Mouse (Mus musculus): ENCODE measurements around the gene Ypel3. TPM values are rescaled to one million over a fixed set of nuclear protein-coding genes. Genes with fewer than 3 reads are reported as not detected.

Gene Ypel3
- polyA plus RNA-seq, 1 experiment from 2014 or later: 200 TPM

DNA sequence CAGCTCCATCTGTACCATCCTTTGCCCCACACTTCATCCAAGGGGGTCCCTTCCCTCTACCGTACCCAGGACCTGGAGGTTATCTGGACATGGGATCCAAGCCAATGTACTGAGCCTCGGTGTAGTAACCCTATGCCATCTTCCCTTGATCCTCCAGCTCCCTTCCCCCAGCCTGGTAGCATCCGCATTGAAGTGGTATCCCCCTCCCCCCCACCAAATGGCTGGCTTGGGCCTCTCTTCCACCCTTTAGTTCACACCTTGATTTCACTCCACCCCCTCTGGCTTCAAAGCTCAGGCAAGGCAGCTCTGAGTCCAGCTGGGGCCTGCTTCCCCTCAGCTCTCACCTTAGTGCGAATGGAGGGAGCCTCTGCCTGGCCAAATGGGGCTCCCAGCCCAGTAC is 8.3 kb downstream of the Ypel3 start:
- H3K4me2 ChIP-seq (ENCODE audit: low read length): no peak overlapping the region
- no peak overlapping the region for H3K4me3 ChIP-seq (ENCODE audit: low read length)
- no peak for ATAC-seq
- H3K4me1 ChIP-seq (ENCODE audit: control insufficient read depth, insufficient read depth, low read depth, low read length): peaks cover 13% of the 10 kb centered on the region
- peaks cover 29% of the 10 kb centered on the region for H3K36me3 ChIP-seq (ENCODE audit: control insufficient read depth, insufficient read depth, low read length)
- H3K27ac ChIP-seq (ENCODE audit: low read depth, low read length): no peak overlapping the region
- no peaks in the 10 kb centered on the region for H3K27me3 ChIP-seq (replicated peaks; ENCODE audit: control insufficient read depth, insufficient read depth, low read length)
- no peaks in the 10 kb centered on the region for H3K9me3 ChIP-seq (ENCODE audit: control insufficient read depth, low read length)
- H3K9ac ChIP-seq (ENCODE audit: low read depth, low read length): no peak overlapping the region
- WGBS: 93% methylated on average over 4 of the region's 4 CpGs

GRCm38 (mm10) chr7:126786142-126786541 is 9.4 kb downstream of the Ypel3 start:
- Histone ChIP-seq H3K27me3 (replicated peaks; ENCODE audit: control insufficient read depth, insufficient read depth, low read length) (no peaks in the 10 kb centered on the region), H3K4me2 (ENCODE audit: low read length) (no peak overlapping the region), H3K9ac (ENCODE audit: low read depth, low read length) (no peak overlapping the region), H3K4me3 (ENCODE audit: low read length) (no peak overlapping the region), H3K9me3 (ENCODE audit: control insufficient read depth, low read length) (no peaks in the 10 kb centered on the region), H3K4me1 (ENCODE audit: control insufficient read depth, insufficient read depth, low read depth, low read length) (peaks cover 12% of the 10 kb centered on the region), H3K36me3 (ENCODE audit: control insufficient read depth, insufficient read depth, low read length) (peaks cover 29% of the 10 kb centered on the region), H3K27ac (ENCODE audit: low read depth, low read length) (no peak overlapping the region)
- no peak for ATAC-seq
- 93% methylated on average over 14 of the region's 14 CpGs for WGBS

DNA sequence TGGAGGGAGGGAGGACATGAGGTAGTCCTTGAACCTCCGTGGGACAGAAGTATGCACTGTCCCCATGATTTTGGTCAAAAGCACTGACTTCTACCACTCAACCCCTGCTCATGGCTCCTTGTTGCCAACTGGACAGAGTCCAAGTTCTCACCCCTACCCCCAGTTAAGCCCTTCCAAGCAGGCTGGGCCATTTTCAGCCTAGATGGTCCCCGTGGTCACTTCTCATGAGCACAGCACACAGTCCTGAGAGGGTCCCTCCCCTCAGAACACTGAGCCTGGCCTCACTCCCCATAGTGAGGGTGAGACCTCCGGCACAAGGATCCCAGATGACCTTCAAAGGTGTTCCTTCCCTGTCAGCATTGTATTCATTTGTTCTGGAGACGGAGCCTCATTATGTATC is 12.4 kb downstream of the Ypel3 start:
- Histone ChIP-seq H3K4me2 (ENCODE audit: low read length) (no peak overlapping the region), H3K27ac (ENCODE audit: low read depth, low read length) (no peak overlapping the region), H3K9me3 (ENCODE audit: control insufficient read depth, low read length) (no peaks in the 10 kb centered on the region), H3K36me3 (ENCODE audit: control insufficient read depth, insufficient read depth, low read length) (peaks cover 29% of the 10 kb centered on the region), H3K27me3 (replicated peaks; ENCODE audit: control insufficient read depth, insufficient read depth, low read length) (no peaks in the 10 kb centered on the region), H3K4me1 (ENCODE audit: control insufficient read depth, insufficient read depth, low read depth, low read length) (peaks cover 19% of the 10 kb centered on the region), H3K9ac (ENCODE audit: low read depth, low read length) (no peak overlapping the region), H3K4me3 (ENCODE audit: low read length) (no peak overlapping the region)
- ATAC-seq: no peak
- 94% methylated on average over 4 of the region's 4 CpGs for WGBS

- H3K9ac ChIP-seq (ENCODE audit: low read depth, low read length): peak within 1 kb of the TSS; percentile 87
- under 1% methylated on average over 69 of the region's 83 CpGs for WGBS
- H3K27ac ChIP-seq (ENCODE audit: low read depth, low read length): peak within 1 kb of the TSS; percentile 93
- ATAC-seq: peak; percentile 93
- no peaks in the 10 kb centered on the region for H3K27me3 ChIP-seq (replicated peaks; ENCODE audit: control insufficient read depth, insufficient read depth, low read length)
- peaks cover 32% of the 10 kb centered on the region for H3K4me1 ChIP-seq (ENCODE audit: control insufficient read depth, insufficient read depth, low read depth, low read length)
- H3K36me3 ChIP-seq (ENCODE audit: control insufficient read depth, insufficient read depth, low read length): peaks cover 36% of the 10 kb centered on the region
- peak within 1 kb of the TSS; percentile 89 for H3K4me3 ChIP-seq (ENCODE audit: low read length)
- H3K4me2 ChIP-seq (ENCODE audit: low read length): peak within 1 kb of the TSS; percentile 83
- no peaks in the 10 kb centered on the region for H3K9me3 ChIP-seq (ENCODE audit: control insufficient read depth, low read length)
These were observed 15.3 kb downstream of the Ypel3 start, which contains the start of gene Ppp4c for GRCm38 (mm10) chr7:126791851-126792720. Gene Ppp4c, minus strand, starts transcription at chr7:126792496.

GRCm38 (mm10) chr7:126792721-126793443 is 16.1 kb downstream of the Ypel3 start:
- H3K9ac ChIP-seq (ENCODE audit: low read depth, low read length): peak overlapping the region; percentile 87
- peak overlapping the region; percentile 83 for H3K4me2 ChIP-seq (ENCODE audit: low read length)
- H3K27ac ChIP-seq (ENCODE audit: low read depth, low read length): peak overlapping the region; percentile 93
- H3K36me3 ChIP-seq (ENCODE audit: control insufficient read depth, insufficient read depth, low read length): peaks cover 29% of the 10 kb centered on the region
- H3K27me3 ChIP-seq (replicated peaks; ENCODE audit: control insufficient read depth, insufficient read depth, low read length): no peaks in the 10 kb centered on the region
- no peaks in the 10 kb centered on the region for H3K9me3 ChIP-seq (ENCODE audit: control insufficient read depth, low read length)
- H3K4me3 ChIP-seq (ENCODE audit: low read length): peak overlapping the region; percentile 89
- peaks cover 40% of the 10 kb centered on the region for H3K4me1 ChIP-seq (ENCODE audit: control insufficient read depth, insufficient read depth, low read depth, low read length)
- peak; percentile 8 for ATAC-seq
- WGBS: 29% methylated on average over 11 of the region's 11 CpGs

- H3K9ac ChIP-seq (ENCODE audit: low read depth, low read length): no peak overlapping the region
- no peaks in the 10 kb centered on the region for H3K9me3 ChIP-seq (ENCODE audit: control insufficient read depth, low read length)
- no peak for ATAC-seq
- H3K4me1 ChIP-seq (ENCODE audit: control insufficient read depth, insufficient read depth, low read depth, low read length): peaks cover 43% of the 10 kb centered on the region
- H3K27me3 ChIP-seq (replicated peaks; ENCODE audit: control insufficient read depth, insufficient read depth, low read length): no peaks in the 10 kb centered on the region
- no peak overlapping the region for H3K4me3 ChIP-seq (ENCODE audit: low read length)
- H3K4me2 ChIP-seq (ENCODE audit: low read length): no peak overlapping the region
- H3K36me3 ChIP-seq (ENCODE audit: control insufficient read depth, insufficient read depth, low read length): peaks cover 23% of the 10 kb centered on the region
- 70% methylated on average over 4 of the region's 4 CpGs for WGBS
- no peak overlapping the region for H3K27ac ChIP-seq (ENCODE audit: low read depth, low read length)
These were observed 16.9 kb downstream of the Ypel3 start for GRCm38 (mm10) chr7:126793456-126794270.

GRCm38 (mm10) chr7:126794271-126794605 is 17.5 kb downstream of the Ypel3 start:
- 77% methylated on average over 4 of the region's 4 CpGs for WGBS
- peaks cover 22% of the 10 kb centered on the region for H3K36me3 ChIP-seq (ENCODE audit: control insufficient read depth, insufficient read depth, low read length)
- no peak overlapping the region for H3K27ac ChIP-seq (ENCODE audit: low read depth, low read length)
- H3K4me1 ChIP-seq (ENCODE audit: control insufficient read depth, insufficient read depth, low read depth, low read length): peaks cover 43% of the 10 kb centered on the region
- no peak overlapping the region for H3K9ac ChIP-seq (ENCODE audit: low read depth, low read length)
- no peak overlapping the region for H3K4me2 ChIP-seq (ENCODE audit: low read length)
- ATAC-seq: no peak
- no peaks in the 10 kb centered on the region for H3K9me3 ChIP-seq (ENCODE audit: control insufficient read depth, low read length)
- H3K27me3 ChIP-seq (replicated peaks; ENCODE audit: control insufficient read depth, insufficient read depth, low read length): no peaks in the 10 kb centered on the region
- H3K4me3 ChIP-seq (ENCODE audit: low read length): no peak overlapping the region

DNA sequence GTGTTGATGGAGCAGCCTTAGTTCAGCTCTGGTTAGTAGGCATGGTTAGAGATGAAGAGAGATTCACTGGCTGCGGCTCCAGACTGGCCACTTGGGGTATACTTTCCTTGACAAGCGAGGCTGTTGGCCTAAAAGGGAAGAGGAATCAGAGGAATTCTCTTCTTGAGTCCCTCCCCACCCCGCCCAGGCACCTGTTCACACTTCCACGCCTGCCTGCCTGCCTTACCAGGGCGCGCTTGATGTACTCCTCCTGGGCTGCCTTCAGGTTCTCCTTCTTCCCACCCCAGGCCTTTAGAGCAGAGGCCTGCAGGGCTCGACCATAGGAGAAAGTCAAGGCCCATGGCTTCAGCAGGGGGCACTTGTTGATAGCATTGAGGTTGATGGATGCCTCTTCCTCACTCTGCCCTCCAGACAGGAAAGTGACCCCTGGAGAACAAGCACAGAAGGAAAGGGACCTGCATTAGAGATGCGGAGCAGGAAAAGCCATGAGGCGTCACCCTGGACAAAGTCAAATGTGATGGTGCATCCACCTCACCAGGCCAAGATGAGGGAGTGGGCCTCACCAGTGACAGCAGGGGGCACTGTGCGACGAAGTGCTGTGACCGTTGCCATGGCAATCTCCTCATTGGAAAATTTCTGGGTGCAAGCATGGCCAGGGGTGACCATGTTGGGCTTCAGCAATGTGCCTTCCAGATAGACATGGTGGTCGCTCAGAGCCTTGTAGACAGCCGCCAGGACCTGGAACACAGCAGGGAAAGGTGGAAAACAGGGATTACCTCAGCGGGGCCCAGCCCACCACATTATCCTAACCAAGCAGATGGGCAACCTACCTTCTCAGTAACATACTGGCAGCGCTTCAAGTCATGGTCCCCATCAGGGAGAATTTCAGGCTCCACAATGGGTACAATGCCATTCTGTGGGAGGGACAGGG is 18.9 kb downstream of the Ypel3 start:
- Histone ChIP-seq H3K9me3 (ENCODE audit: control insufficient read depth, low read length) (no peaks in the 10 kb centered on the region), H3K27me3 (replicated peaks; ENCODE audit: control insufficient read depth, insufficient read depth, low read length) (no peaks in the 10 kb centered on the region), H3K9ac (ENCODE audit: low read depth, low read length) (no peak overlapping the region), H3K27ac (ENCODE audit: low read depth, low read length) (no peak overlapping the region), H3K4me1 (ENCODE audit: control insufficient read depth, insufficient read depth, low read depth, low read length) (peaks cover 48% of the 10 kb centered on the region), H3K36me3 (ENCODE audit: control insufficient read depth, insufficient read depth, low read length) (peaks cover 21% of the 10 kb centered on the region), H3K4me2 (ENCODE audit: low read length) (no peak overlapping the region), H3K4me3 (ENCODE audit: low read length) (no peak overlapping the region)
- ATAC-seq: no peak
- 77% methylated on average over 16 of the region's 16 CpGs for WGBS
